Comparison of ENCODE assay signal across 8 mouse cellular contexts in the genomic region with DNA sequence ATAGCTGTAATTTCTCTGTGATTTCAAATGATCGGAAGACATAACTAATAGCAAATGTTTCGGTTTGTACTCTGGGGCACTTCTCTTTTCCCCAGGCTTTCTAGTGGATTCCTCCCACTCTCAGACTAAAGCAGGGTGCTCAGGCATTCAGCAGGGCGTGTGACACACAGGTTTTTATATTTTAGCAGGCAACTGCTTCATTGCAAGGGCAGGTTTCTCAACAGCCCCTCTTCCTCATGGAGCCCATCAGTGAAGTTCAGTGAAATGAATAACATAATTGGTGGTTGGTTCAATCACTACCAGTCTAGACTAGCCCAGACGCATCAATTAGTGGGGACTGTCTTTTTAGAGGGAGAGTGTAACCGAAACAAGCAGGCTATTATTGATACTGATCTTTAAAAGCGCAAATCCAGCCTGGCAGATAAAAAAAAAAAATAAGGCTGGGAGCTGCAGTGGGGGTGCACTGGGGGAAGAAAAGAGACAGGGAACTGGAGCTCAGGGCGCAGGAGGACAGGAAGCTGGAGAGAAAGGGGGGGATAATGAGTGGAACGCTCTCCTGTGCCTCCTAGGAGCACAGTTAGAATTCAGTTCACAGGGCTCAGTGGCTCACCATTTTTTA.
DNase-seq lines count a peak whose midpoint lies in the region; ATAC-seq and TF ChIP-seq lines count a peak whose summit lies in the region.

No protein-coding gene starts in this region.

- no peaks in the 10 kb centered on the region for H3K9me3 ChIP-seq in embryonic facial prominence, embryonic 10.5 days
- H3K9me3 ChIP-seq in hindbrain, embryonic 10.5 days = no peaks in the 10 kb centered on the region
- H3K9me3 ChIP-seq in midbrain, embryonic 15.5 days = no peaks in the 10 kb centered on the region

- DNase-seq in left cerebral cortex, adult 2 months (ENCODE audit: extremely low spot score in 1 of 2, low spot score in 2 of 2) = no peak
- DNase-seq in left cerebral cortex, adult 11 months (ENCODE audit: low spot score) = no peak
- DNase-seq in embryonic facial prominence, embryonic 10.5 days (ENCODE audit: low spot score) = peak; percentile 71
- peak; percentile 27 for DNase-seq in hindbrain, embryonic 10.5 days (ENCODE audit: low spot score)
- no peak for DNase-seq in spleen, adult 12 weeks (ENCODE audit: low spot score)

- H3K4me1 ChIP-seq in embryonic facial prominence, embryonic 10.5 days = peaks cover 45% of the 10 kb centered on the region
- peaks cover 60% of the 10 kb centered on the region for H3K4me1 ChIP-seq in hindbrain, embryonic 10.5 days (replicated peaks)
- peaks cover 12% of the 10 kb centered on the region for H3K4me1 ChIP-seq in midbrain, embryonic 15.5 days

- TF ChIP-seq CTCF in left cerebral cortex, adult 2 months (IDR thresholded peaks at IDR 0.05) = no peak

- no peaks in the 10 kb centered on the region for H3K27me3 ChIP-seq in embryonic facial prominence, embryonic 10.5 days (replicated peaks; ENCODE audit: low read depth, poor library complexity, severe bottlenecking)
- H3K27me3 ChIP-seq in hindbrain, embryonic 10.5 days (ENCODE audit: insufficient read depth, poor library complexity, severe bottlenecking) = no peaks in the 10 kb centered on the region; the same call in 1 of the 2 replicates
- no peaks in the 10 kb centered on the region for H3K27me3 ChIP-seq in midbrain, embryonic 15.5 days (replicated peaks)

- intact Hi-C loops in left cerebral cortex, adult 2 months (cut with DNase I) = loop anchor here (1.0 kb wide), 1 partner anchor 367 kb away; no protein-coding TSS in a partner anchor

- peak overlapping the region; percentile 74 for H3K4me3 ChIP-seq in left cerebral cortex, adult 2 months
- peak overlapping the region; percentile 79 for H3K4me3 ChIP-seq in embryonic facial prominence, embryonic 10.5 days
- H3K4me3 ChIP-seq in hindbrain, embryonic 10.5 days = peak overlapping the region; percentile 73
- H3K4me3 ChIP-seq in midbrain, embryonic 15.5 days = peak overlapping the region; percentile 55

- peak overlapping the region; percentile 89 for H3K9ac ChIP-seq in midbrain, embryonic 15.5 days

- no peak for ATAC-seq in midbrain, embryonic 15.5 days (replicated peaks)
- ATAC-seq in activated CD4-positive, CD25-positive, alpha-beta regulatory T cell, adult 4 months = no peak
- no peak for ATAC-seq in monocyte, adult 5-6 weeks (replicated peaks; ENCODE audit: insufficient number of reproducible peaks, low FRiP score, low TSS enrichment, poor library complexity, severe bottlenecking)

- H3K4me2 ChIP-seq in midbrain, embryonic 15.5 days = peak overlapping the region; percentile 54

- peaks cover 33% of the 10 kb centered on the region for H3K36me3 ChIP-seq in embryonic facial prominence, embryonic 10.5 days (replicated peaks)
- H3K36me3 ChIP-seq in hindbrain, embryonic 10.5 days = peaks cover 32% of the 10 kb centered on the region
- no peaks in the 10 kb centered on the region for H3K36me3 ChIP-seq in midbrain, embryonic 15.5 days (replicated peaks)

- H3K27ac ChIP-seq in left cerebral cortex, adult 2 months = peak overlapping the region; percentile 95
- peak overlapping the region; percentile 97 for H3K27ac ChIP-seq in embryonic facial prominence, embryonic 10.5 days (replicated peaks)
- peak overlapping the region; percentile 94 for H3K27ac ChIP-seq in hindbrain, embryonic 10.5 days
- H3K27ac ChIP-seq in midbrain, embryonic 15.5 days = peak overlapping the region; percentile 98

- 22% methylated on average over 8 of the region's 8 CpGs for WGBS in embryonic facial prominence, embryonic 10.5 days
- 35% methylated on average over 8 of the region's 8 CpGs for WGBS in hindbrain, embryonic 10.5 days
- 3% methylated on average over 8 of the region's 8 CpGs for WGBS in midbrain, embryonic 15.5 days

Comparison
In these comparisons a context has a peak if more than half of its experiments do, and no peak if none do; other contexts are left out.
1. DNase-seq: peak in embryonic facial prominence, embryonic 10.5 days (single experiment) and hindbrain, embryonic 10.5 days (single experiment); none in left cerebral cortex, adult 2 months (0 of 2), left cerebral cortex, adult 11 months (single experiment) and spleen, adult 12 weeks (single experiment).
2. Peak in every context shown above with its lines, with median percentiles within 50 percentile points of each other: H3K27ac ChIP-seq and H3K4me3 ChIP-seq.